Mouse (Mus musculus): Measurements from ENCODE around the gene Dcdc2b.

DNA sequence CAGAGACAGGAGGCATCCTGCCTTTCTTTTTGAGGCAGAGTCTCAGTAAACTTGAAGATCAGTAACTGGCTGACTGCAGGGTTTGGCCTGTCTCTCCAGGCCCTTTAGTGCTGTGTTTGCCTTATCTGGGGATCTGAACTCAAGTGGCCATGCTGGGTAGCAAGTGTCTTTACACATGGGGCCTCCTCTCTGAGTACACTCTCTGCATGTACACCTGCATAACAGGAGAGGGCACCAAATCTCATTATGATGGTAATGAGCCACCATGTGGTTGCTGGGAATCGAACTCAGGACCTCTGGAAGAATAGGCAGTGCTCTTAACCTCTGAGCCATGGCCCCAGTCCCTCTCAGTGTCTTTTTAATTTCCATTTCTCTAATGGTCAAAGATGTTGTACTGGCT is 31.8 kb downstream of the Dcdc2b start:
- TF ChIP-seq CTCF (IDR thresholded peaks at IDR 0.05; ENCODE audit: low read depth) (peak; percentile 20; the same call in 1 of the 2 replicates), EP300 (IDR thresholded peaks at IDR 0.05; ENCODE audit: low read depth) (no peak)

All from liver, postnatal 0 days (tissue).